Mouse (Mus musculus) adrenal gland, adult 10 weeks (tissue): ENCODE data around the gene Prl2b1. TPM values are rescaled to one million over a fixed set of nuclear protein-coding genes. Genes with fewer than 3 reads are reported as not detected.

Experiments
- polyA plus RNA-seq: library from polyadenylated mRNA; stranded (reverse); fragments of 350-450 nt; fragmentation: Illumina TruSeq; extraction: RNeasy Lipid Tissue Mini Kit (QIAGEN cat#74804); gene quantifications from one replicate; pipeline ENCODE4 v1.2.3, GENCODE M21; 2014; ENCODE audit warnings: low read depth, low replicate concordance

Prl2b1 gene
- not detected for polyA plus RNA-seq

DNA sequence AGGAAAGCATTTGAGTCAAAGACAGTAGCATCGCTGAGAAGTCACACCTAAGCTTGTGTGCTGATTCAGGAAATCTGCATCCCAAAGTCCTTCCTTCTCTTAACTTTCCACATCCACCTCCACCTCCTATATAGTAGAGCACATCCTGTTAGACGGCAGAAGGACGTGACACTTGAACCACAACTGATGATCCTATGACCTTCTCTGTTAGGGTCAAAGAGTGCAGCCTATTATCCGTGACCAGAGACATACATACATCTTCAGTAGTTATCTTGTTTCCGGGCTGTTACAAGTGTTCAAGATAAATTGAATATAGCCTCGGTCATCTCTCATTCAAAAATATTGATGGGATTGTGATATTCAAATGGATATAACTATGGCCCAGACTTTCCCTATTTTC is at the start of gene Prl2b1:
Prl2b1 (minus strand) TSS at position 101 of the 400 bp plus-strand sequence.

DNA sequence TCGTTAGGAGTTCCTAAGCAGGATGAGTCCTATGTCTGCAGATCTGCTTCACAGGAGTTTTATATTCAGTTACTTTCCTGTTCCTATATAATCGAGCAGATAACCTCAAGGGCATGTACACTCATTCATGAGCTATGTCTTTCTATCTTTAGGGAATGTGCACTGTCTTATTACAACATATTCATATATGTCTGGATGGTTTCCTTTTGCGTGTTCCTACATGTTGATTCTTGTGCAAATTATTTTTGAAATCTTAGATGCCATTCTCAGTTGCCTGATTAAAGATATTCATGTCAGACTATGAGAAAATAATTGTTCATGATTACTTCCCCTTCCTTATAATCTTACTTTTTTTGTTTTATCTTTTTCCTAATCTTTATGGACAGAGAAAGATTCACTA is 47.9 kb upstream of the Prl2b1 start, which contains the start of gene Prl8a6:
Prl8a6 (minus strand) TSS at position 101 of the 400 bp plus-strand sequence.

DNA sequence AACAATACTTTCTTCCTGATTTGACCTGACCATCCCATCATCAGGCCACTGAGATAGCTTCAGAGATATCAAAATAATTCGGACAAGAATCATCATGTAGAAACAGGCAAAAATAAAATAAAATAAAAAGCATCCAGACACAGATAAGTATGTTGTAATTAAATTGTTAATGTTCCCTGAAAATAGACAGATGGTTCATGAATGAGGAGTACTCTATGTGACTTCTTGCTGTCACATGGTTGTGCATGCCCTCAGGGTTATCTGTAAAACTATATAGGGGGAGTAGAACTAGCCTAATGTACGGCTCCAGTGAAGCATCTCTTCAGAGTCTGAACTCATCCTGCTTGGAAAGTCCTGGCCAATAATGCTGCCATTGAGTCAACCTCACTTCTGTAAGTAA is 45.3 kb downstream of the Prl2b1 start, which contains the start of gene Prl8a2:
Prl8a2 (plus strand) TSS at position 301 of the 400 bp plus-strand sequence.

Other genes starting within 250 kb of the Prl2b1 start
- not detected for gene Prl3d3, start 234.1 kb downstream of the Prl2b1 start, polyA plus RNA-seq
- gene Prl3c1, start 194.2 kb downstream of the Prl2b1 start, polyA plus RNA-seq: not detected
- gene Prl3b1, start 149.0 kb downstream of the Prl2b1 start, polyA plus RNA-seq: not detected
- gene Prl3a1, start 131.4 kb downstream of the Prl2b1 start, polyA plus RNA-seq: not detected
- gene Prl6a1, start 78.2 kb downstream of the Prl2b1 start, polyA plus RNA-seq: not detected
- 43.7 TPM for gene Prl8a2, start 45.2 kb downstream of the Prl2b1 start, polyA plus RNA-seq
- gene Prl8a6, start 47.8 kb upstream of the Prl2b1 start, polyA plus RNA-seq: not detected
- not detected for gene Prl8a8, start 122.4 kb upstream of the Prl2b1 start, polyA plus RNA-seq
- not detected for gene Prl8a9, start 173.8 kb upstream of the Prl2b1 start, polyA plus RNA-seq
- not detected for gene Prl8a1, start 191.3 kb upstream of the Prl2b1 start, polyA plus RNA-seq
- gene Prl7b1, start 219.7 kb upstream of the Prl2b1 start, polyA plus RNA-seq: not detected